Mouse (Mus musculus) adrenal gland, postnatal 10 days (tissue): ENCODE results near the gene Tamm41. TPM values are rescaled to one million over a fixed set of nuclear protein-coding genes. Genes with fewer than 3 reads are reported as not detected.

Experiments used
- DNase-seq: peaks from one replicate; pipeline ENCODE4 v3.0.0; 2021; ENCODE audit warnings: mixed read lengths
- total RNA-seq, 2 experiments: library from RNA; stranded (reverse); gene quantifications; 2 replicates each; pipeline ENCODE4 v1.2.3; 2021

Tamm41 gene
- total RNA-seq, 2 experiments from 2014 or later, result 28.4 to 30.5 TPM

DNA sequence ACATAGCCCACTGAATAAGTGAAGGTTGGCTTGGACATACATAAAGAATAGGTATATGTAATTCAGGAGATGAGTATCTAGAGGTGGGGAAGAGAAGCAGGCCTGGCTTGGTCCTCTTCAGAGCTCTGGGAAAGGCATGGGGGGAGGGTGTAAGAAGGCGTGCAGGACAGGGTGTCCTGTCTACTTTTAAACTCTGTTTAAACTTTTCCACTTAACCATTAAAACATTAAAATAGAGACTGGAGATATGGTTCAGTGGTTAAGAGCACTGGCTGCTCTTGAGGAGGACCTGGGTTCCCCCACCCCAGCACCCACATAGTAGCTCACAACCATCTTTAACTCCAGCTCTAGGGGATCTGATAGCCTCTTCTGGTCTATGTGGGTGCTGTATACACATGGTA lies 64.7 kb downstream of the Tamm41 start:
- DNase-seq, result no peak

DNA sequence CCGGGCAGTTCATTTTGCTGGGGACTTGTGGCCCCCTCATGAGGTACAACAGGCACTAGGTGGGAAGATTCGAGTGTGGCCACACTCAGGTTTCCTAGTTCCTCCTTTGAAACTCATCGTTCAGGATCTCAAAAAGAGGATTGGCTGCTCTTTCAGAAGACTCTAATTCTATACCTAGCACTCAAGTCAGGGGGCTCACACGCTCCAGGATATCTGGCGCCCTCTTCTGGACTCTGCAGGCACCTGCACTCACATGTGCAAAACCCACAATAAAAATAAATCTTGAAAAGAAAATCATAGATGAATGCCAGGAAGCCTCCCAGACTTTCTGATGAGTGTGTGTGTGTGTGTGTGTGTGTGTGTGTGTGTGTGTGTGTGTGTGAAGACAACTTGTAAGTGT lies 66.8 kb downstream of the Tamm41 start:
- DNase-seq, result no peak

DNA sequence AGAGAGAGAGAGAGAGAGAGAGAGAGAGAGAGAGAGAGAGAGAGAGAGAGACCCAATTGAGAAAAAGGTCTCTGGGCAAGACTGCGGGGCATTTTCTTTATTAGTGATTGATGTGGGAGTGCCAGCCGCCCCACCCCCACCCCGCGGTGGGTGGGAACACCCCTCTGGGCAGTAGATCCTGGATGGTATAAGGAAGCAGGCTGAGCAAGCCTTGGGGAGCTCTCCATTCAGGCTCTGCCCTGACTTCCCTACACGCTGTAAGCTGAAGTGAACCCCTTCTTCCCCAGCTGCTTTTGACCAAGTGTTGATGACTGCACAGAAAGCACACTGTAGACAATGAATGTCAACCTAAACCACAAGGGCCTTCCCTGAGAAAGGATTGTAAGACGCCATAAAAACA lies 67.3 kb downstream of the Tamm41 start:
- DNase-seq, result no peak

DNA sequence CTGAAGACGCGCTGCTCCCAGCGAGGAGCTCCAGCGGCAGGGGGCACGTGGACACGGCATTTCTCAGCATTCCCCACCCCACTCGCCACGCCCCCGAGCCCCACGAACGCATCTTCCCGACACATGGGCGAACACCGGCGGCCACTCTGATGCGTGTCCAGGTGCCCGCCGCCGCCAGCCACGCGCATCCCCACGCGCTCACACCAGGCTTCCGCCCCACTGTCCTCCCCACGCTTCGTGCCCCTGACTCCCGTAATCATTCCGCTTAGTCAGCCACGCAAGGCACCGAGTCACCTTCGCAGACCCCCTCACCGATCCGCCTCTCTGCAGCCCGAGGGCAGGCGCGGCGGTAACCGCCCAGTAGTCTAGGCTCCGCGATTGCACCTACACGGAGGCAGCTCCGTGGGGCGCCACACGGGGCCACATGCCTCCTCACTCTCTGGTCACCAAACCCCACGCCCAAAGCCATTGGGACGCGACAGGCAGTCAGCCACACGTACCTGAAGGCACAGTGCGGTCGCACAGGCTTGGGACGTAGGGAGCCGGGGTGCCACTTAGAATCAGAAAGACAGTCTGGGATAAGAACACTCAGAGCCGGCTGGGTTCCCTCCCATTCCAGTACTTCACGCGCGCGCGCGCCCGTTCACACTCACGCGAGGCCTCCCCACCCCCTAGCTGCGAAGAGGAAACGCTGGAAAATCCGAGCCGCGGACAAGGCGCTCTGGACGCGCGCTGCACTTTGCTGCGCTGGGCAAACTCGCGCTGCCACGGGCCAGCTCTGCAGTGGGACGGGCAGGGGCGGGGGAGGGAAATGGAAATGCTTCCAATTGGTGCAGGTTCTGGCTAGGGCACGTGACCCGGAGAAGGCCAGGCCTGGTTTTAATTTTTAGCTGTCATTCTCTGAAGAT lies 68.2 kb downstream of the Tamm41 start, which contains the start of gene Vgll4:
Gene Vgll4, minus strand, starts transcription at position 782 of the 908 bp plus-strand sequence.
- DNase-seq, result peak; percentile 78

DNA sequence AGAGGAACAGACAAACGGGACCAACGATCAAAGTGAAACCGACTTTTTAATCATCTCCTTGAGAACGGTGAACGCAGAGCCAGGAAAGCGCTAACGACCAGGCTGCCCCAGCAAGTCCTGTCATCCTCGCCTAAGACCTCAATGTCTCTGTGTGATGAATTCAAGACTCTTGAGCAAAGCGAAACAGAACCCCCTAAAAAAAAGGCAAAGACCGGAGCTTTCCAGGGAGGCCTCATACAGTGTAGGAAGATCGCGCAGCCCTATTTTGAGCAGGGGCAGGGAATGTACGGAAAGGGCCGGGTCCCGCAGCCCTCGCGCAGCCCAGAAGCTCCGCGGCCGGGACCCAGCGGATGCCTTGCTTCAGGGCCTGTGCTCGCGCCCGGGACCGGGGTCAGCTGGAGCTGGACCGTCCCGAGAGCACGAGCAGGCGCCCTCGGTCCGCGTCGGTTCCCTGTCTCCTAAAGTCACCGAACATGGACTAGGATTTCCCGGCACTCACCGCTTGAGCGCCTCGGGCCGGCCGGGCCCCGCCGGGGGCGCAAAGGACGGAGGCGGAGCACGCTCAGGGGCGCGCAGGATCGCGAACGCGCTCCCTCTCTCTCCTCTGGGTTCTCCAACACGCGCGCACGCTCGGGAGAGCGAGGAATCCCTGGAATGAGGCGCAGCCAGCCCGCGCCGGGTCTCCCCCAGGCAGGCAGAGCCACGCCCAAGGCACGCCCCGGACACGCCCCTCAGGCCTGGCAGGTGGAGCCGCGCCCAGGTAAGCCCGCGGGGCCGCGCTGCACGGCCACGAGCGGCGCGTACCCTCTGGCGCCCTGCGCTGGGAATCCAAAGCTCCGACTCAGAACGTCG lies 69.1 kb downstream of the Tamm41 start:
- DNase-seq, result peak; percentile 75

DNA sequence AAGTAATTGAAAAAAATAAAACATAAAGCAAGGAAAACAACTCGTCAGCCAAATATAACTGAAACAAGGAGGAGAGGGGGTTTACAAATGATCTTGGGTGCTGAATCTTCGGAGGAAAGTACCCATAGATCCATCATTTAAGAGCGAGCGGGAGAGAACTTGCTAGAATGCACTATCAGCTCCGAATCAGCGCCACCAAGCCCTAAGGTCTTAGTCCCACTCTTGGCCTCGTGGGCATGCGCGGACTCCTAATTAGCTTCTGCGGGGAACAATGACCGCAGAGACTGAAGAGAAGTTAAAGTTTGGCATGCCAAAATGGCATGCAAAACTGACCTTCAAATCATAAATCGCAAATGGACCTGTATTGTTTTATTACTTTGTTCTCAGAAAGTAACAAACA lies 70.1 kb downstream of the Tamm41 start:
- DNase-seq, result no peak

DNA sequence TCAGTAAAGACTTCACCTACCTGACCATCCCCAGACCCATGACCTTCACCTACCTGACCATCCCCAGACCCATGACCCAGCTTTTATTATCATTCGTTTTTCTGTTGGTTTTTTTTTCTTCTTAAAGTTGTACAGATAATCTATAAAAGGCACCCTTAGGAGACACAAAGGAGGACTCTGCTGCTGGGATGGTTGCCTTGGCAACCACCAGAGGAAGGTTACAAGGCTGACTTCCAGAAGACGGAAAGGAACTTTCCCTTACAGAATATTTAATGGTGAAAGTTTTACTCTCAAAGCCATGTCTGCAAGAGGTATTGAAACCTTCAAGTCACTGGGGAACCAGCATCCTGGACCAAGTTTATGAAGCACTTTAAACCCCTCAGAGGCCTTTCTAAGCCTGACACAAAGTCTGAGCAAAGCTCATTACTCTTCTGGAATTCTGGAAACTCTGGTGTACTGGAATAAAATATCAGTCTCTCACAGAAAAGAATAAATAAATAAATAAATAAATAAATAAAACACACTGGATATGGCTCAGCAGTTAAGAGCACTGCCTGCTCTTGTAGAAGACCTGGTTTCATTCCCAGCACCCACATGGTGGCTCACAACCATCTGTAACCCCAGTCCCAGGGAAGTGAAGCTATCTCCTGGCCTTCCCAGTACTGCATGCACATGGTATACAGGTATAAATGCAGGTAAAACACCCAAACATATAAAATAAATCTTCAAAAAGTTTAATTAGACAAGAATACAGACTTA lies 71.1 kb downstream of the Tamm41 start:
- DNase-seq, result no peak

DNA sequence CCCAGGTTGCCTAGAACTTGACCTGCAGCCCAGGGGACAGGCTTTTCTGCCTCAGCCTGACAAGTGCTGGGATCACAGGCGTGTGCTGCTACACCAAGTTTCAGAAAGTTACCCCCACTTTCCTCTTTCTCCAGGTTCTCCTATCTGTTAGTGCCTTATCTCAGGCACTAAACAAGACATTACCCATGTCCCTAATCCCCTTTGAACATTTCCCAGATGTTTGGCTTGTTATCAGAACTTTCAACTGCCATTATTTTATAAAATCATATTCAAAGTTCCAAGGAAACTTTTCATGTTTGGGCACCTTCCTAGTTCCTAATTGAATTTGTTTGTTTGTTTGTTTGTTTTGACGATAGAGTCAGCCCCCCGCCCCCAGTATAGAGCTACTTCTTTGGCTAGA lies 71.9 kb downstream of the Tamm41 start:
- DNase-seq, result no peak

DNA sequence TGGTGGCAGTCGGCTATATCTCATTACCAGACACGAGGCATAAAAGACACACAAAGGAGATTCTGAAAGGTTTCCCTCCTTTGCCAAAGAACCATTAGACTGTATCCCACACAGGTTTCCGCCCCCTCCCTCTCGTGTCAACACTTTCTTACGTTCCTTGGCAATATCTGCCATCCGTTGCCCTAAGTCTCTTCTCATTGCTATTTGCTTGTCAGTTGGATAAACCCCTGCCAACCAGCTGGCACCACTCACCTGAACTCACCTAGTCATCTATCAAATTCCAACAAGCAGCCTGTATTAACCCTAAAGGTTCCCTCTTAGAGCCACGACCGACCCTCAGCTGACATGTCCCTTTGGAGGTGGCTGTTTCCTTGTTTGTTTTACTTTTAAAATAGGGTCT lies 72.3 kb downstream of the Tamm41 start:
- DNase-seq, result no peak

DNA sequence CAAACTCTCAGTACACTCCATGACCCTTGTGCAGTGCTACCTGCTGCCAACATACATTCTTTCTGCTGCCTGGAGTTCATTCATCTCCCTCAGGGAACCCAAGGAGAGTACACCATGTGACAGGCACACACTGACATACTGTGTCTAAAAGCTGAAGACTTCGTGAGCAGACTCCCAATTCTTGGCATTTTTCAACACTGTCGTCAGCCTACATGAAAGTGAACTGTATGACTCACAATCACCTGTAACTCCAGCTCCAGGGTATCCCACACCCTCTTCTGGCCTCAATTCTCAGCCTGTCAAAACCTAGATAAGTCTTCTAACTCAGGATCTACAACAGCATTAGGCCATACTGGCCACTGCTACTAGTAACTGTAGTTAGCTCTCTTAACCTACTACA lies 73.4 kb downstream of the Tamm41 start:
- DNase-seq, result no peak

DNA sequence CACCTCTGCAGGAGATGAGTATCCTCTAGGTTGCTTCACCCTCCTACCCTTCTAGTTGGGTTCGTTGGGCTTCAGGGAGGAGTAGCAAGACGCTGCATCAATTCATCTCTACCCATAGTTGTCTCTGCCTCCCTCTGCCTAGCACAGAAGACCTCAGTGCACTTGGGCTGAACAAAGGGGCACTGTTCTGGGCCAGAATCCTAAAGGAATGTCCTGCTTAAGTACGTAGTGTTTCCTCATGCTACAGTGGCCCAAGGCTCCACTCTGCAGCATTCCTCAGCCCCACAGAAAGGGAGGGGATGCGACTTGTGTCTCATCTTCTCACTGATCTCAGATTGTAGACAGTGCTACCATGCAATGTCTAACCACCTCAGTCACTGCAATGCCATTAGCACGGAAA lies 74.0 kb downstream of the Tamm41 start:
- DNase-seq, result no peak

DNA sequence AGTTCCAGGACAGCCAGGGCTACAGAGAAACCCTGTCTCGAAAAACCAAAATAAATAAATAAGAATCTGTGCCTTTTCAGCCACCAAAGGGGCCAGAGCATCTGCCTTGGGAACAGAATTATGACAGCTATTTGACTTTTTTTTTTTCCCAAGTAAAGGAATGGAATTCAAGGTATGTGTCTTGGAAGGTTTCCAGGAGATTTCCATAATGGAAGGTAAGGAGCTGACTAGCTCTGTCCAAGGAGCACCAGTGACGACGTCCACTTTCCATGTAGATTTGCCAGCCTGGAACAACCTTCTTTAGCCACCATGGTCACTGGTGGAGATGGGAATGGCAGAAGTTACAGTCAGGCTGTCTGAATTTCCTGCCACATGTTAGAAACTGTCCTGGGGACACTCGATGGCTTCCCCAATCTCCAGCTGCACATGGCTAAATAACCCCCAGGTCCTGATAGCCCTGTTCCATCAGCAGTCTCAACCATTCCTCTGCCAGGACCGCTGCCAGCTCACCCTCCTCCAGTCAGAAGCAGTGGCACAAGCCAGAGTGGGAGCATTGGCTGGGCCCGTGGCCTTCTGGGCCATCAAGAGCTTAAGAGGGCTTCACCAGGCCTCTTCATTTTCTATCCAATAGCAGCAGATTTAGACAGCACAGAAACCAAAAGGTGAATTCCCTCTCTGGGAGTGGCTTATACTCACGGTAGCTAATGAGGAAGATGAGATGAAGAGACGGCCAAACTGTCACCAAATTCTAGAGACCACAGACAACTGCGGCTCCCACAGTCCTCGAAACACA lies 76.2 kb downstream of the Tamm41 start:
- no peak for DNase-seq

DNA sequence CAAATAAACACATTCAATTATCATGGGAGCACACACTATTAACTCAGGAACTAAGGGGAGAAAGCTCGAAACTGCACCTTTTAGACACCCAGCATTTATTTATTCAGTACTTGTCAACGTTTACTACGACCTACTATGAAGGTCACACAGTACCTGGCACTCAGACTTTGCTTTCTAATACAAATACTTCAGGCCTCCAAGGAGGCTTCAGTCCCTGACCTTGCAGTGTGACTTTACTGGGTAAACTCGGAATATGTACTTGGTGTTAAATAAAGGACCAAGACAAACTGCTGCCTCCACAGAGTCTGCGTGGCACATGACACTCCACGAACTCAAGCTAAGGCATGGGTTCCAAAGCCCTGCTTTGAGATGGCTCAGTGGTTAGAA lies 78.7 kb downstream of the Tamm41 start:
- DNase-seq, result no peak

DNA sequence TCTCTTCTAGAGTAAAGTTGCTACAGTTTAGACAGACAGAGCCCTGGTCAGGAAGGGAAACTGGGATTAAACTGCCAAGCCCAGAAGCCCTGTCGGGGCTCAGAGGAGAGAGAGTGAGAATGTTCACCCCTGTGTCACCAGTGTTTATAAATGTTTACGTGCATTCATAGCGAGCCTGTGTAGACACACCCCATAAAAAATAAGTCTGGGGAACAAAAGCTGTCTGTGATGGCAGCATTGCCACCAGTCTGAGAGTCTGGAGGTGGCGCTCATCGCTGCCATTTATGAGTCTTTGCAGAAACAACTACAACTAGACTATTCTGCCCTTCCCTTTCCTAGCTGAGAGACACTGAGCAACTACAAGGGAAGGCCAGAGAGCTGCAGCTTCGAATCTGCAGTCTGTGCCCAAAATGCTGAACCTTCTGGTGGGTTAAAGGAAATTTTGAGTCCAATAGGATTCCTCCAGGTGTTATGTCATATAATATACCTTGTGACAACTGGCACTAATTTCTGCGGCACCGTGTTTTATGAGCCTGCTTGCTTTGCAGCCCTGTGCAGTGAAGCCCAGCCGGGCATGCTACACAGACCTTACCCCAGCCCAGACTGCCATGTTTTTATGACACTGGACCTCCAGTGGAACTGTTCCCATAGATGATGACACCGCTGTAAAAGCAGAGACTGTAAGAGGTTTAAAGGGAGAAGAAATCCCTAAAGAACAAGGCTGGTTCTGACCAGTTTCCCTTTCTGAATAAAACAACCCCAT lies 79.2 kb downstream of the Tamm41 start:
- no peak for DNase-seq

DNA sequence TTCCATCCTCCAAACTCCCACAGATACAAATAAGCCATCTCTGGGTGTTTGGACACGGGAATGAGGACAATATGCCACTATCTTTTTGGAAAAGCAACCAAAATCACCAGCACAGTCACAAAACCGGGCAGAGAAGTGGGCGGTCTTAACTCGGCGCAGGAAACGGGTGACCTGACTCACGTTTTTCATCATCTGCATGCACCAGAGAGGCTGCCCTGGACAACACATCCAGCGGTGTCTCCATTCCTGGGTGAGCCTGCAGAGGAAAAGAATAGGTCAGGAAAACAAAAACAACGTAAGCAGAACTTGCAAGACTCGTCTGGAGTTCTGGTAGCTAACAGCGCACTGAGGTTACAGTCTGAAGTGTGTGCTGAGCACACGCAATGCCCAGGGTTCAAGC lies 79.9 kb downstream of the Tamm41 start:
- no peak for DNase-seq

DNA sequence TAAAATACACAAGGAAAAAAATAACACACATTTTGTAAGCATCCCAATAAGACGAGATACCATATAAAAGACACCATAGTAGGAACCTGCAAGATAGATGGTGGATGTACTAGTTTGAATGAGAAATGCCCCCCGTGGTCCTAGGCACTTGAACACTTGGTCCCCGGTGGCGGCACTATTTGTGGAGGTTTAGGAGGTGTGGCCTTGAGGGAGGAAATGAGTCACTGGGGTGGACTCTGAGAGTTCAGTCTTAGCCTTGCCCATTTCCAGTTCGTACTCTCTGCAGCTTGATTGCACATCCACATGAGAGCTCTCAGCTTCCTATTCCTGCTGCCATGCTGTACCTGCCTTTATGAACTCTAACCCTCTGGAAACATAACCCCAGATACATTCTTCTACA lies 83.2 kb downstream of the Tamm41 start:
- no peak for DNase-seq
